Mouse (Mus musculus) CH12.LX (cell line): ENCODE measurements around the gene Fam76b. TPM values are rescaled to one million over a fixed set of nuclear protein-coding genes. Genes with fewer than 3 reads are reported as not detected.

ENCODE experiments used
- DNase-seq: peaks from one replicate; pipeline ENCODE4 v3.0.0-alpha.2; 2013; ENCODE audit errors: extremely low read depth
- H3K27ac ChIP-seq: 2 replicates; pipeline ENCODE4 v1.5.1; 2012; ENCODE audit warnings: low read depth, mild to moderate bottlenecking, control low read depth, moderate library complexity; ENCODE audit not compliant: insufficient read depth
- H3K27me3 ChIP-seq: replicated peaks from 2 replicates; pipeline ENCODE3; 2012; ENCODE audit warnings: inconsistent platforms
- H3K36me3 ChIP-seq, 2 experiments: replicated peaks in 1 of 2; 2 replicates each; pipeline versions ENCODE3 to v1.6.1; 2012; ENCODE audit warnings: inconsistent platforms in 1 of 2, low read length in 1 of 2, mild to moderate bottlenecking in 1 of 2, mixed read lengths in 1 of 2, moderate library complexity in 1 of 2; ENCODE audit not compliant: control insufficient read depth in 1 of 2, insufficient read depth in 1 of 2
- H3K4me1 ChIP-seq, 2 experiments: 2 replicates each; pipeline ENCODE4 v1.6.1; 2012; ENCODE audit warnings: inconsistent platforms in 1 of 2, moderate library complexity in 1 of 2; ENCODE audit not compliant: insufficient read depth in 2 of 2, control insufficient read depth in 1 of 2
- H3K4me2 ChIP-seq: 2 replicates; pipeline ENCODE4 v1.6.1; 2012; ENCODE audit warnings: low read depth, mild to moderate bottlenecking, control low read depth; ENCODE audit not compliant: poor library complexity, insufficient read depth, severe bottlenecking
- H3K4me3 ChIP-seq, 3 experiments: fragments of 150-350 bp in 1 of 3; sonication (generic) in 1 of 3; replicated peaks in 1 of 3; 2 replicates each; pipeline versions ENCODE3 to v1.5.1; 2011 to 2012; ENCODE audit warnings: low read depth in 2 of 3, low read length in 2 of 3, mild to moderate bottlenecking in 2 of 3, moderate library complexity in 2 of 3, control low read depth in 1 of 3, improper control_type of control experiment in 1 of 3, inconsistent platforms in 1 of 3, mixed read lengths in 1 of 3; ENCODE audit not compliant: poor library complexity in 1 of 3
- H3K79me2 ChIP-seq: replicated peaks from 2 replicates; pipeline ENCODE4 v1.6.1; 2012; ENCODE audit warnings: mild to moderate bottlenecking, moderate library complexity; ENCODE audit not compliant: control insufficient read depth, poor library complexity, insufficient read depth, severe bottlenecking; ENCODE audit errors: extremely low read depth
- H3K9ac ChIP-seq: 2 replicates; pipeline ENCODE4 v1.6.1; 2012; ENCODE audit warnings: low read depth, mild to moderate bottlenecking, control low read depth, moderate library complexity; ENCODE audit not compliant: insufficient read depth
- H3K9me3 ChIP-seq: replicated peaks from 2 replicates; pipeline ENCODE3; 2012; ENCODE audit warnings: low read length, inconsistent platforms, mixed read lengths
- CHD1 ChIP-seq: IDR thresholded peaks from 2 replicates; pipeline ENCODE4 v1.6.1; 2012; ENCODE audit warnings: low read depth, low read length, improper control_type of control experiment, inconsistent platforms
- E2F4 ChIP-seq: IDR thresholded peaks from 2 replicates; pipeline ENCODE4 v1.6.1; 2011; ENCODE audit warnings: low read depth, low read length, improper control_type of control experiment; ENCODE audit not compliant: insufficient replicate concordance
- EP300 ChIP-seq: IDR thresholded peaks from 2 replicates; pipeline ENCODE4 v1.6.1; 2011; ENCODE audit warnings: low read length, improper control_type of control experiment
- ETS1 ChIP-seq: conservative IDR thresholded peaks from 2 replicates; pipeline ENCODE4 v1.6.1; 2012; ENCODE audit warnings: low read depth, mild to moderate bottlenecking, inconsistent platforms, low read length, improper control_type of control experiment, moderate library complexity
- HCFC1 ChIP-seq: IDR thresholded peaks from 2 replicates; pipeline ENCODE4 v1.6.1; 2012; ENCODE audit warnings: low read depth, mild to moderate bottlenecking, inconsistent platforms, low read length, improper control_type of control experiment
- IRF4 ChIP-seq: IDR thresholded peaks from 2 replicates; pipeline ENCODE4 v1.6.1; 2014; ENCODE audit warnings: low read depth, mild to moderate bottlenecking, inconsistent platforms, low read length, improper control_type of control experiment
- KAT2A ChIP-seq: IDR thresholded peaks from 2 replicates; pipeline ENCODE4 v1.6.1; 2012; ENCODE audit warnings: low read length, improper control_type of control experiment, inconsistent platforms; ENCODE audit not compliant: insufficient replicate concordance
- MAFK ChIP-seq: IDR thresholded peaks from 2 replicates; pipeline ENCODE4 v1.6.1; 2011; ENCODE audit warnings: low read length, improper control_type of control experiment; ENCODE audit not compliant: insufficient replicate concordance
- MEF2A ChIP-seq: IDR thresholded peaks from 2 replicates; pipeline ENCODE4 v1.6.1; 2014; ENCODE audit warnings: low read depth, mild to moderate bottlenecking, inconsistent platforms, low read length, improper control_type of control experiment, borderline replicate concordance
- MXI1 ChIP-seq: IDR thresholded peaks from 2 replicates; pipeline ENCODE4 v1.6.1; 2011; ENCODE audit warnings: mild to moderate bottlenecking, low read depth, low read length, improper control_type of control experiment
- NRF1 ChIP-seq: IDR thresholded peaks from 2 replicates; pipeline ENCODE4 v1.6.1; 2014; ENCODE audit warnings: low read depth, mild to moderate bottlenecking, inconsistent platforms, low read length, improper control_type of control experiment, moderate library complexity
- POLR2A ChIP-seq: IDR thresholded peaks from 2 replicates; pipeline ENCODE4 v1.6.1; 2011; ENCODE audit warnings: low read depth, mild to moderate bottlenecking, improper control_type of control experiment, low read length
- POLR2AphosphoS2 ChIP-seq: IDR thresholded peaks from 2 replicates; pipeline ENCODE4 v1.6.1; 2011; ENCODE audit warnings: low read depth, low read length, improper control_type of control experiment
- RCOR1 ChIP-seq: conservative IDR thresholded peaks from 2 replicates; pipeline ENCODE4 v1.6.1; 2012; ENCODE audit warnings: low read depth, mild to moderate bottlenecking, inconsistent platforms, low read length, improper control_type of control experiment
- SIN3A ChIP-seq: IDR thresholded peaks from 2 replicates; pipeline ENCODE4 v1.6.1; 2012; ENCODE audit warnings: low read length, improper control_type of control experiment, inconsistent platforms
- UBTF ChIP-seq: IDR thresholded peaks from 2 replicates; pipeline ENCODE4 v1.6.1; 2012; ENCODE audit warnings: low read depth, mild to moderate bottlenecking, inconsistent platforms, low read length, improper control_type of control experiment, moderate library complexity
- USF1 ChIP-seq: IDR thresholded peaks from 2 replicates; pipeline ENCODE4 v1.6.1; 2014; ENCODE audit warnings: low read depth, mild to moderate bottlenecking, inconsistent platforms, low read length, improper control_type of control experiment
- USF2 ChIP-seq: conservative IDR thresholded peaks from 2 replicates; pipeline ENCODE4 v1.6.1; 2011; ENCODE audit warnings: low read depth, low read length, improper control_type of control experiment
- ZC3H11A ChIP-seq: IDR thresholded peaks from 2 replicates; pipeline ENCODE4 v1.6.1; 2012; ENCODE audit warnings: low read depth, mild to moderate bottlenecking, inconsistent platforms, low read length, improper control_type of control experiment
- ZKSCAN1 ChIP-seq: IDR thresholded peaks from 2 replicates; pipeline ENCODE4 v1.6.1; 2012; ENCODE audit warnings: low read depth, inconsistent platforms, low read length, improper control_type of control experiment, borderline replicate concordance
- ZMIZ1 ChIP-seq: IDR thresholded peaks from 2 replicates; pipeline ENCODE4 v1.6.1; 2012; ENCODE audit warnings: low read depth, mild to moderate bottlenecking, inconsistent platforms, low read length, improper control_type of control experiment
- dilution Hi-C: fragments of 300-500 bp; cut with MboI; formaldehyde crosslinking; loops from 2 replicates; pipeline ENCODE4 v1.14.3; 2020; ENCODE audit warnings: low sequenced_read_pairs; ENCODE audit not compliant: extremely low pct_unique_long_range_greater_than_20kb, extremely low pct_ligation_motif_present
- in situ Hi-C: fragments of 300-500 bp; cut with MboI; formaldehyde crosslinking; loops from 3 replicates; pipeline ENCODE4 v1.14.3; 2019; ENCODE audit warnings: low sequenced_read_pairs, low pct_ligation_motif_present, low pct_unique_long_range_greater_than_20kb, mixed read lengths
- polyA plus RNA-seq: library from polyadenylated mRNA; unstranded; fragments of >175 nt; gene quantifications from 2 replicates; pipeline ENCODE4 v1.2.1, GENCODE M21; 2012; ENCODE audit warnings: low read depth; ENCODE audit not compliant: insufficient read length
- total RNA-seq, 2 experiments: library from RNA; depleted of rRNA; stranded (reverse); fragments of 300-350 nt in 1 of 2; fragments of >200 nt in 1 of 2; gene quantifications; 2 replicates each; pipeline ENCODE4 v1.2.3; 2012 to 2014

Gene Fam76b
- total and polyA plus RNA-seq, 3 experiments: 12.6 to 36.2 (median 31.7) TPM

DNA sequence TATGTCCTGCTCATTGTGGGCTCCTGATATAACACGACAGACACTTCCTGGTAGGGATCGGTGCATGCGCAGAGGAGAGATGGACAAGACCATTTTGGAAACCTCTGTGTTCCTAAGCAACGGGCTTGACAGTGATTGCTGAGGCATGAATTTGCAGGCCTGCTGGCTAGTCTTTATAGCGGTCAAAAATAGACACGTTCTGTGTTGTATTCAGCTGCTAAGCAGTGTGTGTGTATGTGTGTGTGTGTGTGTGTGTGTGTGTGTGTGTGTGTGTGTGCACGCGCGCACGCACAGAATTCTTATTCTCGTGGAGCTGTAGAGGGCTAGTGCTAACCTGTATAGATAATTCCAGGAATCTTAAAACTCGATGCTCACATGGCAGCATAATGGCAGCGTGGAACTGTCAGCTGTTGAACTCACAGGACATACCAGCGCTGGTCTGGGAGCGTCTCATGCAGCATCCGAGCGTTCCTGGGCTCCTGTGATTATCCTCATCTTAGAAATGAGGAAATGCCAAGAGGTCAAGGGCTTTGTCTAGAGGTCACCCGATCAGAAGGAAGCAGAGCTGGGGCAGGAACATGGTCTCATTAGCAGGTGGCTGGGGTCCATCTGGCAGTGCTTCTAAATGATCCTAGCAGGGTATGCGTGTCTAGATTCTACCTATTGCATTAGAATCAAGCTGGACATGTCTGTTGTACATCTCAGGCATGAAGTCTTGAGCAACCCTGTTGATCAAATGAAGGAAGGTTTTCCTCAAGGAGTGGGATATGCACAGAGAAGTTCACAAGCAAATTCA is 71.2 kb downstream of the Fam76b start:
- H3K36me3 ChIP-seq: no peaks in the 10 kb centered on the region
- no peak overlapping the region for H3K4me2 ChIP-seq
- no peaks in the 10 kb centered on the region for H3K79me2 ChIP-seq
- in situ Hi-C loops: loop anchor here (25.0 kb wide), 2 partner anchors 264 to 789 kb away; no protein-coding TSS in a partner anchor
- DNase-seq: no peak
- H3K27me3 ChIP-seq: no peaks in the 10 kb centered on the region
- peaks cover 0 to 27% of the 10 kb centered on the region in 2 experiments; a peak in 2 of 4 replicates for H3K4me1 ChIP-seq
- TF ChIP-seq MEF2A (no peak), RCOR1 (no peak), NRF1 (peak; percentile 25; the same call in 1 of the 2 replicates), POLR2A (no peak), ZKSCAN1 (no peak)
- H3K4me3 ChIP-seq: no peak overlapping the region
- H3K27ac ChIP-seq: no peak overlapping the region
- no peak overlapping the region for H3K9ac ChIP-seq
- H3K9me3 ChIP-seq: no peaks in the 10 kb centered on the region
- dilution Hi-C loops: no loop called here

DNA sequence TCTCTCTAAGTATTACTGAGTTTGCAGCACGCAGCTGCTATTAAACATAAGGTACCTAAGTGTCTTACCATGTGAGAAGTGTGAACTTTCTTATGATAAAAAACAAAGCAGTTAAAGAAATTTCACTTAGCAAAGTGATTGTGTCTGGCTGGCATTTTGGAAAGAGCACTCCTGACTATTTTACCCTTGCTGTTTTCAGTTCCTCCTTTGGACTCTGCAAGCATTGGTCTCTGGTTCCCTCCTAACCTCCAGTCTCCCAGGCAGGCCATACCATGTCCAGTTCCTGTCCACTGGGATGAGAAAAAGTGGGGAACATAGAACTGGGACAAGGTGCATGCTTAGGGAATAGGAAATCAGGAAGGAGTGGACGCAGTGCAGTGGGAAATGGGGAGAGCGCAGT is 74.5 kb downstream of the Fam76b start:
- H3K27ac ChIP-seq: no peak overlapping the region
- H3K4me1 ChIP-seq: peaks cover 2 to 12% of the 10 kb centered on the region in 2 experiments; a peak in 2 of 4 replicates
- H3K79me2 ChIP-seq: no peaks in the 10 kb centered on the region
- no peaks in the 10 kb centered on the region for H3K9me3 ChIP-seq
- no peaks in the 10 kb centered on the region for H3K36me3 ChIP-seq
- no peak overlapping the region for H3K4me2 ChIP-seq
- in situ Hi-C loops (no loop called here), dilution Hi-C loops (no loop called here)
- no peak for DNase-seq
- H3K9ac ChIP-seq: no peak overlapping the region
- H3K27me3 ChIP-seq: no peaks in the 10 kb centered on the region
- peak; percentile 51 for TF ChIP-seq EP300
- no peak for TF ChIP-seq USF1
- no peak for TF ChIP-seq ZKSCAN1
- no peak for TF ChIP-seq MAFK
- no peak for TF ChIP-seq MXI1
- TF ChIP-seq SIN3A: no peak
- TF ChIP-seq IRF4: peak; percentile 67
- TF ChIP-seq USF2: no peak
- TF ChIP-seq ZC3H11A: no peak
- TF ChIP-seq ETS1: no peak
- no peak for TF ChIP-seq E2F4
- no peak for TF ChIP-seq POLR2AphosphoS2
- TF ChIP-seq CHD1: no peak
- TF ChIP-seq ZMIZ1: no peak
- no peak for TF ChIP-seq UBTF
- TF ChIP-seq KAT2A: no peak
- no peak for TF ChIP-seq HCFC1
- no peak overlapping the region for H3K4me3 ChIP-seq
